Mouse (Mus musculus) hematopoietic stem cell, adult 5-6 weeks (primary cell): ENCODE results near the gene Arrdc5. TPM values are rescaled to one million over a fixed set of nuclear protein-coding genes. Genes with fewer than 3 reads are reported as not detected.

Experiments used
- total RNA-seq: library from RNA; stranded (forward); fragments of 172-1452, 232-1000 nt; gene quantifications from 2 replicates; pipeline ENCODE4 v1.2.3, GENCODE M21; 2017

The Arrdc5 gene
- total RNA-seq, 1 experiment from 2014 or later = not detected

Other genes starting within 250 kb of the Arrdc5 start
- 22.1 and 51.5 TPM in 2 replicates for gene Ubxn6, start 225.3 kb downstream of the Arrdc5 start, total RNA-seq
- gene Hdgfl2, start 220.7 kb downstream of the Arrdc5 start, total RNA-seq = 73.0 and 136 TPM in 2 replicates
- not detected in 2 replicates for gene Plin4, start 190.5 kb downstream of the Arrdc5 start, total RNA-seq
- gene Plin5, start 182.7 kb downstream of the Arrdc5 start, total RNA-seq = not detected in 2 replicates
- gene Lrg1, start 178.3 kb downstream of the Arrdc5 start, total RNA-seq = 1.9 and 5.6 TPM in 2 replicates
- 0.99 and 2.1 TPM in 2 replicates for gene Sema6b, start 159.9 kb downstream of the Arrdc5 start, total RNA-seq
- gene Tnfaip8l1, start 137.8 kb downstream of the Arrdc5 start, total RNA-seq = 2.6 and 2.9 TPM in 2 replicates
- gene Mydgf, start 116.4 kb downstream of the Arrdc5 start, total RNA-seq = 21.7 and 31.0 TPM in 2 replicates
- gene Dpp9, start 81.4 kb downstream of the Arrdc5 start, total RNA-seq = 9.7 TPM in 2 replicates
- gene Fem1a, start 43.5 kb downstream of the Arrdc5 start, total RNA-seq = 16.4 and 17.1 TPM in 2 replicates
- gene Ticam1, start 23.5 kb downstream of the Arrdc5 start, total RNA-seq = 3.5 and 6.1 TPM in 2 replicates
- 17.1 and 23.8 TPM in 2 replicates for gene Plin3, start 7.4 kb downstream of the Arrdc5 start, total RNA-seq
- 116 and 147 TPM in 2 replicates for gene Uhrf1, start 3.0 kb upstream of the Arrdc5 start, total RNA-seq
- 12.1 and 13.6 TPM in 2 replicates for gene Kdm4b, start 25.8 kb upstream of the Arrdc5 start, total RNA-seq
- 67.9 and 85.5 TPM in 2 replicates for gene Ptprs, start 176.2 kb upstream of the Arrdc5 start, total RNA-seq
- gene Znrf4, start 212.1 kb upstream of the Arrdc5 start, total RNA-seq = not detected in 2 replicates